Mouse (Mus musculus): ENCODE data around the gene Lingo4.

DNA sequence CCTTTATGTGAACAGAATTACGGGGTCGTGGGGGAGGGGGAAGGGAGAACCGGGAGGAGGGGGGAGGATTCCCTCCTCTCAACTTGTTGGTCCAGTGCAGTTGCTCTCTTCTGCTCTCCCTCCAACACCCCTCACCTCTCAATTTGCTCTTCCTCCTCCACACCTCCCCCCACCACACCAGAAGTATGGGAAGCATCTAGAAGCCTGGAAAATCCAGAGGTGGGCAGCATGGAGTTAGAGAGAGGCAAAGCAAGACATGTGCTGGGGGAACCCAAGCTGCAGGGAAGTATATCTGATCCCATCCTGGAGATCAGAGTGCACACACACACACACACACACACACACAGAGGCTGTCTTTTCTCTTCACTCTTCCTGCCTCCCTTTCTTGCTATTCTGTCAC, 26.3 kb upstream of the Lingo4 start:
- TF ChIP-seq CTCF (IDR thresholded peaks at IDR 0.05; ENCODE audit: control insufficient read depth, insufficient read depth, insufficient replicate concordance, low read depth, low read length) = no peak
- no peak for TF ChIP-seq POLR2A (IDR thresholded peaks at IDR 0.05; ENCODE audit: control insufficient read depth, low read depth, low read length)
